8 mouse cellular contexts compared by ENCODE assay signal in genomic region chr12:33027093-33027492, GRCm38 (mm10).
A peak's percentile ranks its signal among the peaks of the same experiment; 100 is the strongest.
DNase-seq lines count a peak whose midpoint lies in the region; ATAC-seq lines count a peak whose summit lies in the region.

No protein-coding gene starts in this region.

- H3K9ac ChIP-seq in hindbrain, embryonic 14.5 days, result no peak overlapping the region

- H3K4me3 ChIP-seq in hindbrain, embryonic 14.5 days (replicated peaks; ENCODE audit: low read length), result no peak overlapping the region

- no peaks in the 10 kb centered on the region for H3K36me3 ChIP-seq in hindbrain, embryonic 14.5 days (replicated peaks; ENCODE audit: control insufficient read depth, insufficient read depth)

- H3K27ac ChIP-seq in hindbrain, embryonic 14.5 days, result no peak overlapping the region

- WGBS in hindbrain, embryonic 14.5 days, result 3% methylated on average over 10 of the region's 10 CpGs

- peak overlapping the region; percentile 16; the same call in 1 of the 2 replicates for H3K4me2 ChIP-seq in hindbrain, embryonic 14.5 days (replicated peaks)

- H3K27me3 ChIP-seq in hindbrain, embryonic 14.5 days (ENCODE audit: control insufficient read depth, insufficient read depth, low read length), result no peaks in the 10 kb centered on the region; the same call in 1 of the 2 replicates

- peak; percentile 91 for ATAC-seq in activated CD4-positive, CD25-positive, alpha-beta regulatory T cell, adult 4 months
- ATAC-seq in hindbrain, embryonic 14.5 days (ENCODE audit: low FRiP score), result peak; percentile 78

- H3K9me3 ChIP-seq in hindbrain, embryonic 14.5 days (ENCODE audit: control insufficient read depth, low read length), result no peaks in the 10 kb centered on the region

- peak; percentile 77 to 83 for DNase-seq in cerebellum, postnatal 25 days
- peak; percentile 71 to 81 for DNase-seq in frontal cortex, postnatal 36 days (ENCODE audit: low spot score in 2 of 2)
- peak; percentile 91 for DNase-seq in hindbrain, embryonic 14.5 days (ENCODE audit: low spot score)
- DNase-seq in layer of hippocampus, postnatal 14 days (ENCODE audit: low spot score in 2 of 2), result peak; percentile 71 to 85
- peak; percentile 69 to 84 for DNase-seq in lung, postnatal 4 days
- peak; percentile 77 for DNase-seq in right cerebral cortex, adult 2 months (ENCODE audit: low spot score in 2 of 2)
- DNase-seq in urinary bladder, postnatal 4 days (ENCODE audit: low spot score in 2 of 2), result peak; percentile 66 to 78

- H3K4me1 ChIP-seq in hindbrain, embryonic 14.5 days (replicated peaks; ENCODE audit: control insufficient read depth, insufficient read depth, low read length), result no peaks in the 10 kb centered on the region; the same call in none of the 2 replicates
